23 mouse cellular contexts compared by ENCODE assay signal in genomic region chr9:30755586-30755985, GRCm38 (mm10).
"Had no signal": no experiment of that assay in that cellular context is flagged by ENCODE, and none has a peak within 500 bp of the region (broad histone marks: within the 10 kb centered on the region; RNA-seq: fewer than 3 reads in every experiment).

No protein-coding gene starts in this region.

- ATAC-seq: hindbrain, embryonic 16.5 days; inflammation-experienced regulatory T-cells, adult 6 months; intestine, embryonic 15.5 days; intestine, postnatal 0 days; liver, embryonic 12.5 days had no signal

- H3K9me3 ChIP-seq: heart, embryonic 10.5 days; heart, embryonic 12.5 days; hindbrain, embryonic 10.5 days; hindbrain, embryonic 12.5 days; intestine, embryonic 15.5 days; limb, embryonic 15.5 days; liver, embryonic 12.5 days had no signal

- H3K27ac ChIP-seq: heart, embryonic 10.5 days; hindbrain, embryonic 10.5 days; hindbrain, embryonic 12.5 days; hindbrain, embryonic 14.5 days; intestine, embryonic 15.5 days; layer of hippocampus, adult 2 months; limb, embryonic 13.5 days; limb, embryonic 15.5 days; liver, embryonic 12.5 days; liver, embryonic 14.5 days had no signal

- H3K4me3 ChIP-seq: heart, embryonic 10.5 days; heart, embryonic 12.5 days; hindbrain, embryonic 10.5 days; hindbrain, embryonic 12.5 days; intestine, embryonic 15.5 days; layer of hippocampus, adult 2 months; limb, embryonic 13.5 days; limb, embryonic 15.5 days; liver, embryonic 12.5 days had no signal

- H3K36me3 ChIP-seq: heart, embryonic 10.5 days; heart, embryonic 12.5 days; hindbrain, embryonic 10.5 days; hindbrain, embryonic 12.5 days; intestine, embryonic 15.5 days; limb, embryonic 13.5 days; limb, embryonic 15.5 days; liver, embryonic 12.5 days had no signal

- H3K9ac ChIP-seq: heart, embryonic 12.5 days; hindbrain, embryonic 12.5 days; hindbrain, embryonic 14.5 days; intestine, embryonic 15.5 days; limb, embryonic 13.5 days; limb, embryonic 15.5 days; liver, embryonic 12.5 days; liver, embryonic 14.5 days had no signal

- DNase-seq: gastrocnemius, postnatal 14 days; heart, adult 18-20 months; heart, postnatal 10 days; heart, postnatal 4 days; kidney, adult 8-10 months; kidney, postnatal 10 days; kidney, postnatal 25 days; kidney, postnatal 4 days; left cerebral cortex, postnatal 4 days had no signal

- H3K4me2 ChIP-seq: heart, embryonic 12.5 days; hindbrain, embryonic 12.5 days; hindbrain, embryonic 14.5 days; intestine, embryonic 15.5 days; limb, embryonic 13.5 days; limb, embryonic 15.5 days; liver, embryonic 12.5 days had no signal

- H3K27me3 ChIP-seq: heart, embryonic 12.5 days; hindbrain, embryonic 12.5 days; intestine, embryonic 15.5 days; limb, embryonic 13.5 days; limb, embryonic 15.5 days; liver, embryonic 12.5 days had no signal

- H3K4me1 ChIP-seq: heart, embryonic 10.5 days; heart, embryonic 12.5 days; hindbrain, embryonic 10.5 days; hindbrain, embryonic 12.5 days; intestine, embryonic 15.5 days; limb, embryonic 15.5 days; liver, embryonic 12.5 days had no signal
